Mouse (Mus musculus) liver, embryonic 12.5 days (tissue): Measurements from ENCODE around the gene 6820408C15Rik. TPM values are rescaled to one million over a fixed set of nuclear protein-coding genes. Genes with fewer than 3 reads are reported as not detected.

Experiments
- ATAC-seq: fragments of 200-750 bp; cut with Nextera tagmentation; 2 replicates; pipeline ENCODE4 v1.8.0; 2017; ENCODE audit warnings: moderate number of reproducible peaks, mild to moderate bottlenecking, moderate library complexity
- H3K27ac ChIP-seq: fragments of 300-500 bp; sonication (generic); 2 replicates; pipeline ENCODE4 v1.5.1; 2016; ENCODE audit warnings: mild to moderate bottlenecking
- H3K27me3 ChIP-seq: fragments of 300-500 bp; sonication (generic); replicated peaks from 2 replicates; pipeline ENCODE4 v1.6.1; 2016; ENCODE audit warnings: mild to moderate bottlenecking, moderate library complexity
- H3K36me3 ChIP-seq: fragments of 300-500 bp; sonication (generic); 2 replicates; pipeline ENCODE4 v1.6.1; 2016; ENCODE audit warnings: mild to moderate bottlenecking, moderate library complexity
- H3K4me1 ChIP-seq: fragments of 300-500 bp; sonication (generic); 2 replicates; pipeline ENCODE4 v1.6.1; 2016
- H3K4me2 ChIP-seq: fragments of 300-500 bp; sonication (generic); 2 replicates; pipeline ENCODE4 v1.6.1; 2016; ENCODE audit warnings: mild to moderate bottlenecking, moderate library complexity
- H3K4me3 ChIP-seq: fragments of 300-500 bp; sonication (generic); 2 replicates; pipeline ENCODE4 v1.5.1; 2016; ENCODE audit warnings: mild to moderate bottlenecking, moderate library complexity
- H3K9ac ChIP-seq: fragments of 300-500 bp; sonication (generic); 2 replicates; pipeline ENCODE4 v1.6.1; 2016; ENCODE audit warnings: mild to moderate bottlenecking, moderate library complexity
- H3K9me3 ChIP-seq: fragments of 300-500 bp; sonication (generic); replicated peaks from 2 replicates; pipeline ENCODE4 v1.6.1; 2016; ENCODE audit warnings: mild to moderate bottlenecking, moderate library complexity
- WGBS: fragments of 180-500 bp; shearing (Covaris S2); methylation state at CpG from one replicate; pipeline ENCODE4 v1.1.7; 2016; ENCODE audit not compliant: insufficient replicate concordance; 5-methylcytosine and 5-hydroxymethylcytosine counted together
- polyA plus RNA-seq: library from polyadenylated mRNA; unstranded; fragments of >200 nt; fragmentation: Nextera tagmentation; extraction: Ambion mirVana; gene quantifications from 2 replicates; pipeline ENCODE4 v1.2.1, GENCODE M21; 2016

Gene 6820408C15Rik
- polyA plus RNA-seq, 1 experiment from 2014 or later: 0.27 TPM

DNA sequence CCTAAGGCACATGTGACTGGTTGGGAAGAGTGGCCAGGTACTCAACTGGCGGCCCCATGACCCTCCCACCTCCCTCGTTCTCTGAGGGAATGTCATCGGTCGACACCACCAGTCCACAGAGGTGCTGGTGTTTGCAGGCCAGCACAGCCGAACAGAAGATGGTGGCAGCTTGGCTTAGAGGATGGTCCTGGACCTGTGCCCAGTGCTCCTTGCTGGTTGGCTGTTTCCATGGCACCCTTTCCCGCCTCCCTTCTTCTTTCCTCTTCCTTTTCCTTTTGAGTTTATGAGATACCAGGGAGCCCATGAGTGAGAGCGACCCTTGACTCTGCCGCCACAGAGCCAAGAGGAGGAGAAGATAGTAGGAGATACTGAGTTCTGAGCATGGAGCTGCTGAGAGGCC is 27.9 kb downstream of the 6820408C15Rik start:
- no peak overlapping the region for H3K27ac ChIP-seq
- peaks cover 13% of the 10 kb centered on the region for H3K4me1 ChIP-seq
- WGBS: 78% methylated on average over 8 of the region's 8 CpGs
- H3K4me2 ChIP-seq: no peak overlapping the region
- no peaks in the 10 kb centered on the region for H3K36me3 ChIP-seq
- no peak for ATAC-seq
- H3K9ac ChIP-seq: no peak overlapping the region
- H3K27me3 ChIP-seq: 0 out of 2 replicates have a peak, but pooled peaks cover 4% of the 10 kb centered on the region
- H3K9me3 ChIP-seq: no peaks in the 10 kb centered on the region
- H3K4me3 ChIP-seq: no peak overlapping the region

DNA sequence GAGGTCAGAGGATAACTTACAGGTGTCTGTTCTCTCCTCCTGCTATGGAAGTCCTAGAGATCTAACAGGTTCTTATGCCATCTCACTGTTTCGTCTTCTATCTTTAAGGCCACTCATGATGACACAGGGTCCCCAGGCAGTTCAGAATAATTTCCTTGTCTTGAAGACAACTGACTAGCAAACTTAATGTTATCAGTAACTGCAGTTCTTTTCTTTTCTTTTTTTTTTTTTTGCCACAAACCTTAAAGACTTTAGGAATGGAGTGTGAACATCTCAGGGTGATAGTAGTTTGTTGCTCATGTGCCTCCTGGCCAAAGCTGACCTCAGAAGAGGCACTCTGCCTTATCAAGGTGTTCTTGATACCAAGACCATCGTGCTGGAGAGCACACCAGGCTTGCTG is 31.3 kb downstream of the 6820408C15Rik start:
- 9% methylated on average over 2 of the region's 2 CpGs for WGBS
- Histone ChIP-seq H3K4me3 (no peak overlapping the region), H3K9me3 (no peaks in the 10 kb centered on the region), H3K27me3 (0 out of 2 replicates have a peak, but pooled peaks cover 9% of the 10 kb centered on the region), H3K9ac (no peak overlapping the region), H3K4me1 (peaks cover 13% of the 10 kb centered on the region), H3K4me2 (no peak overlapping the region), H3K36me3 (no peaks in the 10 kb centered on the region), H3K27ac (no peak overlapping the region)
- ATAC-seq: no peak

DNA sequence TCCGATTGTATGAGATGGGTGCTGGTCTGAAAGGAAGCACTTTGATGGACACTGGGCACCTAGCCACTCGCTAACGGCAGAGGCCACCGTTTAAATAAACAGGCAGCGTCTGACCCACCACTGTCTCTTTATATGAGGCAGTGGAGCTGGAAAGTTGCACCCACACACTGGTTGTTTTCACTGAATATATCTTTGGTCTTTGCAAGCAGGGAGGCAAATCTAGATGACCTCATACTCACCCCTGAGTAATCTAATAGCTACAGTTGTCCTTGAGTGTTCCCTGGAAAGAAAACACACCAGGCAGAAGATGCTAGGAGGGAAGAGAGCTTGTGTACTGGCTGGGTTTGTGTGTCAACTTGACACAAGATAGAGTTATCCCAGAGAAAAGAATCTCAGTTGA is 32.1 kb downstream of the 6820408C15Rik start:
- 50% methylated on average over 5 of the region's 5 CpGs for WGBS
- 0 out of 2 replicates have a peak, but pooled peaks cover 9% of the 10 kb centered on the region for H3K27me3 ChIP-seq
- no peaks in the 10 kb centered on the region for H3K9me3 ChIP-seq
- no peak overlapping the region for H3K4me3 ChIP-seq
- no peaks in the 10 kb centered on the region for H3K36me3 ChIP-seq
- H3K4me2 ChIP-seq: no peak overlapping the region
- no peak overlapping the region for H3K9ac ChIP-seq
- peaks cover 13% of the 10 kb centered on the region for H3K4me1 ChIP-seq
- no peak overlapping the region for H3K27ac ChIP-seq
- ATAC-seq: no peak

DNA sequence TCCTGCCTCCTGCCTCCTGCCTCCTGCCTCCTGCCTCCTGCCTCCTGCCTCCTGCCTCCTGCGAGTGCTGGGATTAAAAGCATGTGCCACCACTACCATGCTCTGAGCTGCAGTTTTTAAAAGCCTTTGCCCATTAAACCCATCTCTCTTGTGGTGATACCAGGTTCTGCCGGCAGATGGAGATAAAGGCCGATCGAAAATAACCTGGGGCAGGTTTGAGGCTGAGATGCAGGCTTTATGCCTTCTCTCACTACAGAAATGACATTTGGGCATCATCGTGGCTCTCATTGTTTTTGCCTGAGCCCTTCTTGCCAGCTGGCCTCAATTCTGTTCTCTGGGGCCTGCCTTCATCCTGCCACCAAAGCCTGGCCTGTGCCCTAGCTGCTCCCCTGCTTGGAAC is 34.9 kb downstream of the 6820408C15Rik start:
- Histone ChIP-seq H3K27me3 (0 out of 2 replicates have a peak, but pooled peaks cover 5% of the 10 kb centered on the region), H3K9me3 (no peaks in the 10 kb centered on the region), H3K9ac (no peak overlapping the region), H3K36me3 (no peaks in the 10 kb centered on the region), H3K4me3 (no peak overlapping the region), H3K27ac (no peak overlapping the region), H3K4me1 (peaks cover 13% of the 10 kb centered on the region), H3K4me2 (no peak overlapping the region)
- ATAC-seq: no peak
- 5% methylated on average over 5 of the region's 5 CpGs for WGBS

DNA sequence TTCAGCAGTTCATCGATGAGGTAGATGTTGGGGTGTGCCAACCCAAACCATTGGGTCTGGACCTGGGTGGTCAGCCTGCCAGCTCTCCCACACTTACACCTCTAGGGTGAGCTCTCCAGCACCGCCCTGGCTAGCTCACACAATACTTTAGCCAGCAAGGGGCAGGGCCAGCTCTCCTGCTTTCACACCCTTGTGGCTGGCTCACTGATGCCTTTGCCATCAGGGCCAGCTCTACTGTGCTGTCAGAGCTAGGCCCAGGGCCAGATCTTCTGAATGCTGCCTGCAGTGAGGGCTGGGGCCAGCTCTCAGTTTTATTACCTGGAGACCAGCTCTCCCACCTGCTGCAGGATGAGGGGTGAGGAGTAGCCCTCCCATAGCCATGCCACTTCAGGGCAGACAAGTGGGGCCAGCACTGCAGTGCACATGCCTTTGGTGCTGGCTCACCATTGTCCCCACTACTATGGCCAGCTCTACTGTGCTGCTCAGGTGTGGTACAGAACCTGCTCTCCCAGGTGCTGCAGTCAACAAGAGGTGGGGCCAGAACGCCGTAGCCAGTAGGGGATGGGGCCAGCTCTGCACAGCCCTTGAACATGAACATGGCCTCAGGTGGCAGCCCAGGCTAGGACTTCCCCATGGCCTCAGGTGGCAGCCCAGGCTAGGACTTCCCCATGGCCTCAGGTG is 36.9 kb downstream of the 6820408C15Rik start:
- WGBS: 64% methylated on average over 4 of the region's 4 CpGs
- H3K36me3 ChIP-seq: no peaks in the 10 kb centered on the region
- ATAC-seq: no peak

DNA sequence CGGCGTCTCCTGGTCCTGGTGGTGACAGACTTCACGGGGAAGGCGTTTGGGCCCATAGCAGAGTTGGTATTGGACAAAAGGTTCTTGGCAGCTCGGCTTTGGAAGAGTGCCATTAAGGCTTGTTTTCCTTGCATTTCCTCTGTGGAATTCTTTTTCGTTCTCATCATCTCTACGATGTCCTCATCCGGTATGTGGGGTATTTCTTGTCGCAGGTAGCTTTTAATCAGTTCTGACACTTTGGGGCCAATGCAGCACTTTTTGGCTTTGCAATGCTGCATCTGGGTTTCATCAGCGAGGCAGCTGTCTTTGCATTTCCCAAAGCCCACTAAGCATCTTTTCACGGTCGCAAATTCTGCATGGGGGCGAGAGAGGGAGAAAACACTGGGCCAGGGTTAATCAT is 43.9 kb downstream of the 6820408C15Rik start:
- Histone ChIP-seq H3K9ac (no peak overlapping the region), H3K9me3 (no peaks in the 10 kb centered on the region), H3K4me3 (no peak overlapping the region), H3K27me3 (peaks cover 16% of the 10 kb centered on the region; the same call in 1 of the 2 replicates), H3K4me1 (no peaks in the 10 kb centered on the region), H3K27ac (no peak overlapping the region), H3K36me3 (no peaks in the 10 kb centered on the region), H3K4me2 (no peak overlapping the region)
- 62% methylated on average over 13 of the region's 13 CpGs for WGBS
- ATAC-seq: no peak

More for the DNA sequence above, 36.9 kb downstream of the 6820408C15Rik start:
- Histone ChIP-seq H3K27me3 (0 out of 2 replicates have a peak, but pooled peaks cover 8% of the 10 kb centered on the region), H3K9me3 (no peaks in the 10 kb centered on the region), H3K9ac (no peak overlapping the region), H3K4me3 (no peak overlapping the region), H3K4me1 (peaks cover 2% of the 10 kb centered on the region), H3K4me2 (no peak overlapping the region), H3K27ac (no peak overlapping the region)

DNA sequence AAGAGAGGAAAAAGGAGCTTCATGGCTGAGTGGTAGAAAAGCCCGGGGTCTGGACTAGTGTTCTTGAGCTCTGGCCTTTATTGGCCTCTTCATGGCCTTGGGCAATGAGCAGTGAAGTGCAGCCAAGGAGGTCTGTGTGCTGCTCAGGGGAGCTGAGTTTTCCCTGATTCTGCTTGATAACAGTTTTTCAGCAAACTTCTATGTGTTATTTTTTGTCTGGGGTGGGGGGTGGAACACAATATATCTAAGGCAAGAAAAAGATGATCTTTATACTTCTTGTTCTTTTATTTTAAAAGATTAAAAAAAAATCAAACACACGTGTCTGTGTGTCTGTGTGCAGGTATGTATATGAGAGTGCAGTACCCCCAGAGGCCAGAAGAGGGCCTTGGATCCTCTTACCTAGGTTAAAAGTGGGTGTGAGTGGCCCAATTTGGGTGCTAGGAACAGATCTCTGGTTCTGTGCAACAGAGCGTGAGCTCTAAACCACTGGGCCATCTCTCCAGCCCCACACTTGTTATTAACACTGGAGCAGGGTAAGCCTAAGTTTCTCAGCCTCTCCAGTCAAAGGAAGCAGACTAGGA is 49.3 kb downstream of the 6820408C15Rik start, which contains the start of gene Defb23:
TSS of gene Defb23 (minus strand) at position 51 of the 581 bp plus-strand sequence.
- ATAC-seq: no peak
- no peak within 1 kb of the TSS for H3K27ac ChIP-seq
- no peak within 1 kb of the TSS for H3K4me3 ChIP-seq
- no peak within 1 kb of the TSS for H3K4me2 ChIP-seq
- no peak within 1 kb of the TSS for H3K9ac ChIP-seq
- no peaks in the 10 kb centered on the region; the same call in 1 of the 2 replicates for H3K9me3 ChIP-seq
- peaks cover 7% of the 10 kb centered on the region; the same call in 1 of the 2 replicates for H3K27me3 ChIP-seq
- H3K4me1 ChIP-seq: no peaks in the 10 kb centered on the region
- no peaks in the 10 kb centered on the region for H3K36me3 ChIP-seq
- WGBS: 81% methylated on average over 3 of the region's 3 CpGs

DNA sequence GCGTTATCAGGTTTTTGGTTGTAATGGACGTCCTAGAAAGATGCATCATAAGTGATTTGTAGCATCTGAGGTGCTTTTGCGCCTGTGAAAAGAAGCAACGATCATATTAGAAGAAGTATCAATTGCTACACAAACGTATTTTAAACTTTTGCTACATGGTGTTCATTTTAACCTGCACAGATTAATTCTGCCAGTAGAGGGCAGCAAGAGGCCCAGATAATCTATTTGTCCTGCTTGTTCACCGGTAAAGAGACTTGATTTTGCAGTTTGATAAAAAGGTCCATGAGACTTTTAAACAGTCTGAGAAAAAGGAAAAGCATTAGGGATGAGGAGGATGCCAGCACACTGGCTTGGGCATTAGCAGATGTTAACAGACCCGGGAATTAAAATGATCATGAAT is 55.6 kb downstream of the 6820408C15Rik start:
- H3K4me2 ChIP-seq: no peak overlapping the region
- no peaks in the 10 kb centered on the region for H3K9me3 ChIP-seq
- no peaks in the 10 kb centered on the region for H3K36me3 ChIP-seq
- no peak for ATAC-seq
- no peak overlapping the region for H3K4me3 ChIP-seq
- H3K27ac ChIP-seq: no peak overlapping the region
- H3K27me3 ChIP-seq: peaks cover 9% of the 10 kb centered on the region; the same call in 1 of the 2 replicates
- no peak overlapping the region for H3K9ac ChIP-seq
- 24% methylated on average over 7 of the region's 7 CpGs for WGBS
- H3K4me1 ChIP-seq: no peaks in the 10 kb centered on the region

DNA sequence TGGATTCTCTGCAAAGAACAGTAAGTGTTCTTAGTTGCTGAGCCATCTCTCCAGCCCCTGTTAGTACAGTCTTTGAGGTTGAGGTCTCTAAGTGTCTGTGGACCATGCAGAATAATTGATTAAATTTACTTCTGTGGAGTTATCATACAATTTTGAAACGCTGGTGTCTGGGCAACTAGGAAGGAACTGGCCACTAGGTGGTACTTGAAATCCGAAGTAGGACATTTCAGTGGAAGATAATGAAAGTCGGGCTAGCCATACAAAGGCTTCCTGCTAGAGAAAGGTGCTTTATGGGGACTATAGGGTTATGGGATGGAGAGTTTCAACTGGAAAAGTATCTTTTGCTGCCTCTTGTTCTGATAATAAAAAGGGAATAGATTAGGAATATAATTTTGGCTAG is 57.0 kb downstream of the 6820408C15Rik start:
- Histone ChIP-seq H3K4me3 (no peak overlapping the region), H3K9ac (no peak overlapping the region), H3K9me3 (no peaks in the 10 kb centered on the region), H3K36me3 (no peaks in the 10 kb centered on the region), H3K4me1 (no peaks in the 10 kb centered on the region), H3K27me3 (peaks cover 9% of the 10 kb centered on the region; the same call in 1 of the 2 replicates), H3K4me2 (no peak overlapping the region), H3K27ac (no peak overlapping the region)
- ATAC-seq: no peak
- 20% methylated on average over 3 of the region's 3 CpGs for WGBS

DNA sequence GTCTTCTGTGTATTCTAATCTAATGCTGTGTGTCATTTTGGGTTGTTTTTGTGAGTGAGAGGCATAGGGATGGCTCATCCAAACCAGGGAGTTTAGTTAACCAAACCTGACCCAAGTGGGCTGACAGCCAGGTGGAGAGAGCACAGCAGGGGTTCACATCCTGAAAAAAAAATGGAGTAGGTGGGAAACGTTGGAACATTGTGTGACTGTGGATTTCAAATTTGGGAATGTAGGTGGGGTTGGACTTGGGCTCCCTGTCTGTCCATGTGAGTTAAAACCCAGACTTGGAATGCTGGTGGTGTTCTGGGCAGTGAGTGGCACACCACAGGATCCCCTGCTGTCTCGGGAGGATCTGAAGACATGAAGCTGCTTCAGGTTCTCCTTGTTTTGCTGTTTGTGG is 61.4 kb downstream of the 6820408C15Rik start, which contains the start of gene Defb20:
TSS of gene Defb20 (plus strand) at position 301 of the 400 bp plus-strand sequence.
- Histone ChIP-seq H3K27ac (no peak within 1 kb of the TSS), H3K4me3 (no peak within 1 kb of the TSS), H3K36me3 (no peaks in the 10 kb centered on the region), H3K9me3 (no peaks in the 10 kb centered on the region), H3K4me2 (no peak within 1 kb of the TSS), H3K9ac (no peak within 1 kb of the TSS), H3K27me3 (peaks cover 4% of the 10 kb centered on the region; the same call in 1 of the 2 replicates), H3K4me1 (no peaks in the 10 kb centered on the region)
- no peak for ATAC-seq
- 45% methylated on average over 2 of the region's 2 CpGs for WGBS

DNA sequence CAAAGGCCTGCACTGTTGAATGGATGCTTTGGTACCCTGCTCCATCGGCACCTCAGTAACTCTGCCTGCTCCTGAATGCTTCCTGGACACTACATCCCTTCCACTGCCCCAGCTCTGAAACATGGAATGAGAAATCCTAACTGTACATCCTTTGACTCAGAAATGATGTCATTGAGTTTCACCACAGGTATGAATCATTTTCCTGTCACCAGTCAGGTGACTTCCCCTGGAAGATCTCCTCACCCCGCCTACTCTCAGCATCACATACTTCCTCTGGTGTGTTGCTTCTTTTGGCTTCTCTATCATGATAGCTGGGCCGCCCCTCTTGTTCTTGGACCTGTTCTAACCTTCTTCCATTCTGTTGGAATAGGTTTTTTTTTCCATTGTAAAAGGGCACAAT is 65.5 kb downstream of the 6820408C15Rik start:
- Histone ChIP-seq H3K4me3 (no peak overlapping the region), H3K27me3 (no peaks in the 10 kb centered on the region), H3K9ac (no peak overlapping the region), H3K4me2 (no peak overlapping the region), H3K9me3 (no peaks in the 10 kb centered on the region), H3K27ac (no peak overlapping the region), H3K36me3 (no peaks in the 10 kb centered on the region), H3K4me1 (no peaks in the 10 kb centered on the region)
- ATAC-seq: no peak
- WGBS: 54% methylated on average over 3 of the region's 3 CpGs

DNA sequence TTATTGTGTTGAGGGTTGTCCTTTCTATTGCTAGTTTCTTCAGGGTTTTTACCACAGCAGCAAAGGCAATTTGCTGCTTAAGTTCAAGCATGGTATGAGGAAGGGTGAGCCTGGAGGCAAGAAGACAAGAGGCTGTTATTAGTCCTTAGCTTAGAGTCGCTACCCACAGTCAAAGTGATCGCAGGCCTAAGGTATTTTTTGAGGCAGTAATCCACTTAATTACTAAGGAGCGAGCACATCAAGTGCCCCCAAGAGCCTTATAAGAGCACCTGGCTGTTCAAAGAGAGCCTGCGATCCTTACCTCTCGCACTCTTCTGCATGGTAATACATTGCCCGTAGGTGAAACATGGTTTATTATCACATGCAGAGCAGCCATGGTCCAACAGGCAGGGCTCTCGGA is 66.3 kb downstream of the 6820408C15Rik start:
- Histone ChIP-seq H3K4me1 (no peaks in the 10 kb centered on the region), H3K27ac (no peak overlapping the region), H3K9me3 (no peaks in the 10 kb centered on the region), H3K4me3 (no peak overlapping the region), H3K4me2 (no peak overlapping the region), H3K27me3 (no peaks in the 10 kb centered on the region), H3K36me3 (no peaks in the 10 kb centered on the region), H3K9ac (no peak overlapping the region)
- ATAC-seq: no peak
- 75% methylated on average over 7 of the region's 7 CpGs for WGBS
